In genomic region chr13:31556964-31557767, GRCm38 (mm10) we compare ENCODE assay signal across 8 mouse cellular contexts. TPM values are rescaled to one million over a fixed set of nuclear protein-coding genes. Genes with fewer than 3 reads are reported as not detected.
DNase-seq lines count a peak whose midpoint lies in the region; ATAC-seq and TF ChIP-seq lines count a peak whose summit lies in the region.

No protein-coding gene starts in this region.

- DNase-seq in kidney, postnatal 25 days = no peak
- no peak for DNase-seq in midbrain, postnatal 0 days (ENCODE audit: low spot score)
- no peak for DNase-seq in adrenal gland, postnatal 25 days
- no peak for DNase-seq in gastrocnemius, postnatal 36 days
- DNase-seq in urinary bladder, postnatal 25 days (ENCODE audit: low spot score) = no peak

- peak overlapping the region; percentile 62 for H3K4me3 ChIP-seq in kidney, embryonic 14.5 days (ENCODE audit: low read length)
- H3K4me3 ChIP-seq in embryonic facial prominence, embryonic 12.5 days = peak overlapping the region; percentile 68
- H3K4me3 ChIP-seq in kidney, embryonic 16.5 days (ENCODE audit: low read length) = peak overlapping the region; percentile 65
- H3K4me3 ChIP-seq in midbrain, postnatal 0 days (ENCODE audit: low read depth, low read length) = peak overlapping the region; percentile 50

- TF ChIP-seq CTCF in midbrain, postnatal 0 days (IDR thresholded peaks at IDR 0.05) = no peak

- whole genome bisulfite sequencing in kidney, embryonic 14.5 days = 3% methylated on average over 24 of the region's 24 CpGs
- 5% methylated on average over 24 of the region's 24 CpGs for WGBS in embryonic facial prominence, embryonic 12.5 days
- 5% methylated on average over 24 of the region's 24 CpGs for WGBS in kidney, embryonic 16.5 days
- whole genome bisulfite sequencing in midbrain, postnatal 0 days = 9% methylated on average over 24 of the region's 24 CpGs

- no peaks in the 10 kb centered on the region for H3K9me3 ChIP-seq in kidney, embryonic 14.5 days (ENCODE audit: control insufficient read depth, low read length)
- H3K9me3 ChIP-seq in embryonic facial prominence, embryonic 12.5 days = no peaks in the 10 kb centered on the region
- no peaks in the 10 kb centered on the region for H3K9me3 ChIP-seq in kidney, embryonic 16.5 days (ENCODE audit: low read length)
- no peaks in the 10 kb centered on the region for H3K9me3 ChIP-seq in midbrain, postnatal 0 days (ENCODE audit: low read length)

- H3K4me2 ChIP-seq in kidney, embryonic 14.5 days (replicated peaks; ENCODE audit: low read depth, low read length) = peak overlapping the region; percentile 99
- peak overlapping the region; percentile 100 for H3K4me2 ChIP-seq in embryonic facial prominence, embryonic 12.5 days (replicated peaks)
- H3K4me2 ChIP-seq in kidney, embryonic 16.5 days (replicated peaks; ENCODE audit: low read depth, low read length) = peak overlapping the region; percentile 100
- peak overlapping the region; percentile 99 for H3K4me2 ChIP-seq in midbrain, postnatal 0 days (ENCODE audit: low read depth, low read length, poor library complexity, severe bottlenecking)

- H3K4me1 ChIP-seq in kidney, embryonic 14.5 days (ENCODE audit: control insufficient read depth, insufficient read depth, low read length) = peaks cover 18% of the 10 kb centered on the region; the same call in 1 of the 2 replicates
- peaks cover 20% of the 10 kb centered on the region for H3K4me1 ChIP-seq in embryonic facial prominence, embryonic 12.5 days
- H3K4me1 ChIP-seq in kidney, embryonic 16.5 days (ENCODE audit: insufficient read depth, low read length) = peaks cover 31% of the 10 kb centered on the region
- peaks cover 13% of the 10 kb centered on the region; the same call in 1 of the 2 replicates for H3K4me1 ChIP-seq in midbrain, postnatal 0 days (ENCODE audit: insufficient read depth, low read length)

- H3K9ac ChIP-seq in kidney, embryonic 14.5 days (ENCODE audit: low read depth, low read length) = no peak overlapping the region; the same call in 1 of the 2 replicates
- H3K9ac ChIP-seq in embryonic facial prominence, embryonic 12.5 days = no peak overlapping the region
- H3K9ac ChIP-seq in kidney, embryonic 16.5 days (replicated peaks; ENCODE audit: low read length) = peak overlapping the region; percentile 43; the same call in 1 of the 2 replicates
- no peak overlapping the region for H3K9ac ChIP-seq in midbrain, postnatal 0 days (replicated peaks; ENCODE audit: low read length, poor library complexity, severe bottlenecking)

- H3K27ac ChIP-seq in kidney, embryonic 14.5 days (ENCODE audit: low read depth, low read length) = no peak overlapping the region
- no peak overlapping the region for H3K27ac ChIP-seq in embryonic facial prominence, embryonic 12.5 days
- 0 out of 2 replicates have a peak overlapping the region, but pooled peaks have one; percentile 23 for H3K27ac ChIP-seq in kidney, embryonic 16.5 days (ENCODE audit: low read length)
- no peak overlapping the region for H3K27ac ChIP-seq in midbrain, postnatal 0 days (ENCODE audit: low read depth, low read length)

- no peak for ATAC-seq in kidney, embryonic 14.5 days (ENCODE audit: low FRiP score, low TSS enrichment)
- no peak for ATAC-seq in embryonic facial prominence, embryonic 12.5 days (ENCODE audit: insufficient number of reproducible peaks, insufficient read depth, low FRiP score, low TSS enrichment)
- ATAC-seq in kidney, embryonic 16.5 days (ENCODE audit: low FRiP score, low TSS enrichment) = no peak
- ATAC-seq in midbrain, postnatal 0 days (ENCODE audit: low FRiP score) = no peak

- peaks cover 88% of the 10 kb centered on the region for H3K27me3 ChIP-seq in kidney, embryonic 14.5 days (ENCODE audit: control insufficient read depth, insufficient read depth, low read length)
- H3K27me3 ChIP-seq in embryonic facial prominence, embryonic 12.5 days = peaks cover 83% of the 10 kb centered on the region
- peaks cover 85% of the 10 kb centered on the region for H3K27me3 ChIP-seq in kidney, embryonic 16.5 days (ENCODE audit: insufficient read depth, low read length)
- peaks cover 74% of the 10 kb centered on the region for H3K27me3 ChIP-seq in midbrain, postnatal 0 days (ENCODE audit: insufficient read depth, low read length)

- intact Hi-C loops in gastrocnemius, postnatal 36 days (cut with DNase I) = no loop called here

- no peaks in the 10 kb centered on the region for H3K36me3 ChIP-seq in kidney, embryonic 14.5 days (ENCODE audit: control insufficient read depth, insufficient read depth, low read length)
- no peaks in the 10 kb centered on the region for H3K36me3 ChIP-seq in embryonic facial prominence, embryonic 12.5 days
- no peaks in the 10 kb centered on the region for H3K36me3 ChIP-seq in kidney, embryonic 16.5 days (ENCODE audit: insufficient read depth, low read length)
- H3K36me3 ChIP-seq in midbrain, postnatal 0 days (ENCODE audit: insufficient read depth, low read length) = no peaks in the 10 kb centered on the region

RNA-seq across cellular contexts. Expression of gene Foxq1, which starts 1.2 kb away (rescaled TPM):
- 4.8 and 5.8 TPM in 2 replicates for polyA plus RNA-seq in kidney, embryonic 14.5 days (2014; fragmentation: Nextera tagmentation; extraction: Ambion mirVana)
- polyA plus RNA-seq in embryonic facial prominence, embryonic 12.5 days (2016; fragmentation: Nextera tagmentation; extraction: Ambion mirVana) = 1.6 and 2.0 TPM in 2 replicates
- polyA plus RNA-seq in kidney, embryonic 16.5 days (2015; fragmentation: Nextera tagmentation; extraction: Ambion mirVana) = 3.6 and 4.4 TPM in 2 replicates
- 4.9 and 5.3 TPM in 2 replicates for total RNA-seq in midbrain, postnatal 0 days (2014; rRNA removed)
- polyA plus RNA-seq in midbrain, postnatal 0 days (2015; fragmentation: Nextera tagmentation; extraction: Ambion mirVana) = 1.7 and 1.9 TPM in 2 replicates
- total RNA-seq in adrenal gland, postnatal 25 days (2021) = 0.15 and 0.19 TPM in 2 replicates
- not detected for total RNA-seq in gastrocnemius, postnatal 36 days (2021)

RNA-seq across cellular contexts. Expression of gene A530084C06Rik, which starts 2.0 kb away (rescaled TPM):
- not detected in 2 replicates for polyA plus RNA-seq in kidney, embryonic 14.5 days (2014; fragmentation: Nextera tagmentation; extraction: Ambion mirVana)
- not detected in 2 replicates for polyA plus RNA-seq in embryonic facial prominence, embryonic 12.5 days (2016; fragmentation: Nextera tagmentation; extraction: Ambion mirVana)
- polyA plus RNA-seq in kidney, embryonic 16.5 days (2015; fragmentation: Nextera tagmentation; extraction: Ambion mirVana) = not detected in 2 replicates
- 0.90 and 0.99 TPM in 2 replicates for total RNA-seq in midbrain, postnatal 0 days (2014; rRNA removed)
- not detected in 2 replicates for polyA plus RNA-seq in midbrain, postnatal 0 days (2015; fragmentation: Nextera tagmentation; extraction: Ambion mirVana)
- 0.09 and 0.29 TPM in 2 replicates for total RNA-seq in adrenal gland, postnatal 25 days (2021)
- not detected for total RNA-seq in gastrocnemius, postnatal 36 days (2021)
